Mouse (Mus musculus) thymus, postnatal 4 days (tissue): ENCODE data around the gene Padi1.

Experiments used
- DNase-seq: peaks from one replicate; pipeline ENCODE4 v3.0.0; 2021

Gene Padi1

GRCm38 (mm10) chr4:140815496-140815895, 30.1 kb downstream of the Padi1 start:
- no peak for DNase-seq

GRCm38 (mm10) chr4:140814241-140815225, 31.0 kb downstream of the Padi1 start:
- peak; percentile 70 for DNase-seq

- no peak for DNase-seq
Observed at GRCm38 (mm10) chr4:140813358-140814185, 32.0 kb downstream of the Padi1 start.

- DNase-seq: no peak
Observed at GRCm38 (mm10) chr4:140812609-140813008, 33.0 kb downstream of the Padi1 start.

- no peak for DNase-seq
Observed at GRCm38 (mm10) chr4:140812191-140812590, 33.4 kb downstream of the Padi1 start.

- peak; percentile 70 for DNase-seq
Observed at GRCm38 (mm10) chr4:140810458-140811260, 34.9 kb downstream of the Padi1 start, which contains the start of gene Padi3. TSS of gene Padi3 (minus strand) at chr4:140810648.

GRCm38 (mm10) chr4:140809118-140809517, 36.5 kb downstream of the Padi1 start:
- no peak for DNase-seq

- no peak for DNase-seq
Observed at GRCm38 (mm10) chr4:140804601-140805000, 41.0 kb downstream of the Padi1 start.

GRCm38 (mm10) chr4:140801364-140801763, 44.2 kb downstream of the Padi1 start:
- DNase-seq: no peak

- no peak for DNase-seq
Observed at GRCm38 (mm10) chr4:140796786-140797185, 48.8 kb downstream of the Padi1 start.

- no peak for DNase-seq
Observed at GRCm38 (mm10) chr4:140794678-140795077, 50.9 kb downstream of the Padi1 start.

GRCm38 (mm10) chr4:140793795-140794194, 51.8 kb downstream of the Padi1 start:
- peak; percentile 53 for DNase-seq

GRCm38 (mm10) chr4:140792584-140792983, 53.0 kb downstream of the Padi1 start:
- DNase-seq: no peak

GRCm38 (mm10) chr4:140791071-140791470, 54.5 kb downstream of the Padi1 start:
- DNase-seq: no peak

- DNase-seq: no peak
Observed at GRCm38 (mm10) chr4:140789983-140790382, 55.6 kb downstream of the Padi1 start.

- peak; percentile 88 for DNase-seq
Observed at GRCm38 (mm10) chr4:140788983-140789382, 56.6 kb downstream of the Padi1 start.

- no peak for DNase-seq
Observed at GRCm38 (mm10) chr4:140788264-140788663, 57.3 kb downstream of the Padi1 start.

- no peak for DNase-seq
Observed at GRCm38 (mm10) chr4:140787414-140787813, 58.2 kb downstream of the Padi1 start.

- DNase-seq: no peak
Observed at GRCm38 (mm10) chr4:140785217-140785616, 60.4 kb downstream of the Padi1 start.

- DNase-seq: no peak
Observed at GRCm38 (mm10) chr4:140784292-140784945, 61.2 kb downstream of the Padi1 start.

- DNase-seq: no peak
Observed at GRCm38 (mm10) chr4:140782821-140783220, 62.8 kb downstream of the Padi1 start.

GRCm38 (mm10) chr4:140780507-140780906, 65.1 kb downstream of the Padi1 start:
- no peak for DNase-seq
